Mouse (Mus musculus) kidney, adult 2 months (tissue): ENCODE results near the gene Npy5r.

Experiments used
- CTCF ChIP-seq: fragments of 200-500 bp; conservative IDR thresholded peaks from 2 replicates; pipeline ENCODE4 v1.5.1; 2011; ENCODE audit warnings: low read depth, mild to moderate bottlenecking, control low read depth, low read length, moderate library complexity, mixed read lengths; ENCODE audit not compliant: insufficient read depth, insufficient read length
- POLR2A ChIP-seq: fragments of 200-500 bp; IDR thresholded peaks from one replicate; pipeline ENCODE4 v1.6.1; 2011; ENCODE audit warnings: low read depth, low read length, control low read depth

- TF ChIP-seq POLR2A (no peak), CTCF (no peak)
These were observed 10.9 kb upstream of the Npy5r start for GRCm38 (mm10) chr8:66698782-66699181.
